Mouse (Mus musculus) c-Kit-negative CD71-positive TER-119-positive erythroid progenitor cells, embryonic 14.5 days (primary cell): ENCODE results near the gene Ndufb2.

Experiments used
- DNase-seq: peaks from one replicate; pipeline ENCODE4 v3.0.0-alpha.2; 2013; ENCODE audit warnings: low read depth, low spot score

Gene Ndufb2

DNA sequence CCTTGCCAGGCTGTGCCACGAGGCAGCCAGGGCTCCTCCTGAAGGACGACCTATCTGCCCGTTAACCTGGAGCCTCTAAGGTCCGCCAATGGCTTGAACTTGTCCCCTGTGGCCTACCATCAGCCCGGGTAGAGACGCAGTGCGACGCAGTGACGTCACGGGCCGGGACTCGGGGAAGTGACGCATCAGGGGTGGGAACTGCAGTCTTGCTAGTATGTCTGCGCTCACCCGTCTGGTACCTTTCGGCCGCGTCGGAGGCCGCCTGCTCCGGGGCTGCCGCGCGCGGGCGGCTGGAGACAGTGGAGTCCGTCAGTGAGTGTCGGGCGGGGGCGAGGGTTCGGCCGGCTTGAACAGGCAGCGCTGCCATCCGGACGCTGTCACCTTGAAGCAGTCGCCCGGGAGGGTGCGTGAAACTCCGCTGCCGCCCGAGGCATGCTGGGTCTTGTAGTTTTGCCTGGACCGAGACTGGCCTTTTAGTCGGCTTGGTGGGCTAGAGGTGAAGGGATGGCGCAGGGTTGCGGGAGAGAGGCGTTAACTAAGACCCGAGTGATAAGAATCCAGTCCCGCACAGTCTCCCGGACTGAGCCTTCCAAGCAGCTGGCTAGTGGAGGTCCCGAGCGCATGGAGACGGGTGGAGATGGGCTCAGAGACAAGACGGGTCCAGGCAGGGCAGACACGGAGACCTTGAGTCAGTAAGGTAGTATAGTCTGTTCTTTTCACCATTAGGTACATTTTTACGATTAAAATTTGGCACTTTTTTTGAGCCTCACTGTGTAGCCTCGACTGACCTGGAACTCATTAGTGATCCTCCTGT lies at the start of gene Ndufb2:
Gene Ndufb2 (plus strand): TSS at position 174 of the 814 bp plus-strand sequence.
- DNase-seq: peak; percentile 85

DNA sequence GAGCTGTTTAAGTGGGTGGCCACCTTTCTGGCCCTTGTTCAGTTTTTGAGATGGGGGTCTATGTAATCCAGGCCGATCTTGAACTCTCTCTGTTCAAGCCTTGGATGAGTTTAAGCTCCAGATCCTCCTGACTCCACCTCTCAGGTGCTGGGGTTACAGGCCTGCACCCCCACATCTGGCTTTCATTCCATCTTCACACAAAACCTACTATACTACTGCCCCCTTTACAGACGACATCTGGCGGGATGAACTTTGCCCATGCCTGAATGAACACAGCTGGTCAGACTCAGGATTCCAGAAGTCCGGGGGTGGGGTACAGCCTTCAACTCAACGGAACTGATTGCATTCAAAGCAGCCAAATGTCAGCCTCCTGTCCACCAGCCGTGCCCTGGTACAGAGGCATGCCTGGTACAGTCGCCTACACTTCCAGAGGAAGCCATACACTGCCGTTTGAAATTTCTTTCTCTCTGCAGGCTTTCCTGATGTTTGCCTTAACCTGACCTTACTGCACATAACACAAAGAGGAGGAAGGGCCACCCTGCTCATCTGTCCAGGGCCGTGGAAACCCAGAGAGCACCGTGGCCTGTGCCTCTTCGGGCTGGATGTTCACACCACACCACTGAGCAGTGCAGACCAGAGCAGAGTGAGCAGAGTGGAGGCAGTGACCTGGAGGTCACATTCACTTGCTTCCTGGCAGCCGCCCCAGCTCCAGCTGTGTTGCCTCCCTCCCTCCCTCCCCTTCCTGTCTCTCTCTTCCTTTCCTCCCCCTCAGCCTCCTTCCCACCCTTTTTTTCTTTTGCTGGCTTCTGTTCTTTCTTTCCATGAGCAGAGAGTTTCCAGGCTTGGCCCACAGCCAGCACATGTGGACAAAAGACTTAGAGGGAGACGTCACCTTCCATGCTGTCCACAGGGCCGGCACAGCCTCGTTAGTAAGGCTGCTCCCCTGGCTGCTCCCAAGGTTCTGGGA lies 49.5 kb upstream of the Ndufb2 start:
- no peak for DNase-seq

DNA sequence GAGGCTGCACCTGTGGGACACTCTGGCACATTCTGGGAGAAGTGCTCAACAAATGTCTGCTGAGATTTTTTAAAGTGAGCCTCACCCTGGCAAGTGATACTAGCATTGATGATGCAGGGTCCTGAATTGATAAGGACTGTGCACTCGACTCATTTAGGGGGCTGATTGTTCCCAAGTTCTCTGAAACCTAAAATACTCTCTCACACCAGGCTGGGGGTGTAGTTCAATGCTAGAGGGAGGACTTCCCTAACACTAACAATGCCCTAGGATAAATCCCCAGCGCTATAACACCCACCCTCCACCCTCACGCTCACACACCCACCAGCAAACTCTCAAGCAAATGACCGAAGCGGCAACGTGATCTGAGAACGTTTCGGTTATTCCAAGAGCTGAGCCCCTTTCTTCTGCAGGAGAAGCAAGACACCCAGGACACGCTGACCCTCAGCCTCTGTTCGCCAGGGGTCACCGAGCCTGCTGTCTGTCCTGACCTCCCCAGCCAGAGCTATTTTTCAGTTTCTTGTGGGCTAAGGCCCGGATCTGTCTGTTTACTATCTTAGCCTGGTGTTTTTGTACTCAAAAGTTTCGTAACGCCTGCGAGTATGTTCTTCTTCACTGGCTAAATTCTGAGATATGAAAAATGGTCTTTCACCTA lies 48.5 kb upstream of the Ndufb2 start:
- no peak for DNase-seq

DNA sequence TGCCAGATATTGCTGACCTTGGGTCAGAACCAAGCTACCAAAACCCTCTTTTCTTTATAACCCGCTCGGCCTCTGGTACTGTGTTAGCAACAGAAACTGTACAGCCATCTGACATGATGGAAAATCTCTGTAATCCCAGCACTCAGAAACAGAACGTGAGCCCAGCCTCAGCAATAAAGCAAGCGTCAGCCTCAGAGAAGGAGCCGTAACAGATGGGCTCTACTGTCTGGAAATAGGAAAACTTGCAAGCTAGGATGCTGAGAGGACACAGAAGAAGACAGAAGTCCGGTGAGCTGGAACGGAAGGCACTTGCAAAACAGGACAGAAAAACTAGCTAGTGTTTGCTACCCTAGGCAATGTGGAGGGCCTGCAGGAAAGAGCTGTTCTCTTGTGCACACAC lies 46.9 kb upstream of the Ndufb2 start:
- no peak for DNase-seq

DNA sequence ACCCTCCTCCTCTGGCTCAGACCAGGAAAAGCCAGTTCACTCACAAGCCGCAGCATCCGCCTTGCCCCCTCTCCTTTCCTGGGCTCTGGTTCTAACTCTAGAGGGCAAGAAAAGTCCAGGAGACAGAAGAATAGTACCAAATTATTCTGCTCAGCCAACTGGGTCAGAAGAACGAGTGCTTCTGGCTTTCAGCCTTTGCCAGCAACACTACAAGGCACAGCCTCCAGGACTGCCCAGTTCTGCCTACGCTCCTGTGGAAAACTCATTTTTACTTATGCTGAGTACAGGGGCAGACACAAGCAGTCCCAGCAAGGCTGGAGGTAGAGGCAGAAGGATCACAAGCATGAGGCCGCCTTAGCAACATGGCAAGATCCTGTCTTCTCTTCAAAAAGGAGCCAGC lies 44.3 kb upstream of the Ndufb2 start:
- DNase-seq: no peak

DNA sequence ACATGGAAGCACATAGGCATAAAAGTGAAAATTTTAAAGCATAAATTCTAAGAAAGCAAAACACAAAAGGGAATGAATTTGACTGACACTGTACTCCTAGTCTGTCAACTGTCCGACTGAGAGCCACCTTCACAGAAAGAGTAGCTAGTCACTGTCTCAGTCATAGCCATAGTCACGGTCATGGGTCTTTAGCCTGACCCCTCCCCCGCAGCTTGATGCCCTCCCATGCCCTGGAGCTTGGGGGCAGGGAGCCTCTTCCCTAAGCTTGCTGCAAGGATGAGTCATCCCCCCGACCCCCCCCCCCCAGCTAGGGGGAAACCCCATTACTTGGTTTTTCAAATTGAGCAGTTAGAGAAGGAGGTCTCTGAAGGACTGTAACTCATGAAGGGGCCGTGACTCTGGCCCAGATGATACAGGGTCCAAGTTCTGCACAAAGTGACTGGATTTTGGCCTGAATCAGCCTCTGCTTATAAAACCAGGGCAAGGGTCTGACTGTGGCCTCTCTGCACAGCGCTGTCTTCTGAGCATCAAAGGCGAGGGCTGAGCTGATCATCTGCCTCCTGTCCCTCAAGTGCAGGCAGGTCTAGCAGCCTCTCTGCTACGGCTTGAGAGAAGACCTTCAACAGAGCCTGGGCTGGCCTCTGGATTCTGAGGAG lies 40.3 kb upstream of the Ndufb2 start:
- no peak for DNase-seq

DNA sequence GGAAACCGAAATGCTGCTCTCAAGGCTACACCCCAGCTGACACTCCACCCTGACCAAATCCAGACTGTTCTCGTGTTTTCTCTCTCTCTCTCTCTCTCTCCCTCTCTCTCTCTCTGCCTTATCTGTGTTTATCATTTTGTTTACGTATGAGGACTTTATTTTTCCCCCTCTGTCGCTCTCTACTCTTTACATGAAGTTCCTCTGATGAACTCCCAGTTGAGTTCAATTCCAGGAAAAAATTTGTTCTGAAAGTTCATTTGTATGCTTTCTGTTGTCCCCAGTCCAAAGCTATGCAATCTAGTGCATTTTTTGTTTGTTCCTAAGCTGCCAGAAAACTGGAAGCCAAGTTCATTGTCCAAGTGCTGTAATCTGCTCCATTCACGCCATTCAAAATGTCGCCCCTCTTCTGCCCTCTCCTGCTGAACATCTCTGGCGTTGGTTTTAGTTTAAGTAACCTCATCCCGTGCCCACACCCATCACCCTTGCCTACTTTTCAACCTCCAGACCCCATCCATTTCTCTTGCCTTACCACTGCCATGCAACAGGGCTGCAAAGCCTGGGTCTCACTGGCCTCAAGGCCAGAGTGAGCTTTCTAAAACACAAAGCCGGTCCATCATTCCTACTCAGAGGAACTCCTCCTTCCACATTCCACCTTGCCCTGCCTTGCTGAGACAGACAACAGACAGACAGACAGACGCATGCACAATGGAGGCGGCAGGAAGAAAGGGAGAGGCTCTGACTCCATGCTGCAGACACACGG lies 37.3 kb upstream of the Ndufb2 start:
- DNase-seq: no peak

DNA sequence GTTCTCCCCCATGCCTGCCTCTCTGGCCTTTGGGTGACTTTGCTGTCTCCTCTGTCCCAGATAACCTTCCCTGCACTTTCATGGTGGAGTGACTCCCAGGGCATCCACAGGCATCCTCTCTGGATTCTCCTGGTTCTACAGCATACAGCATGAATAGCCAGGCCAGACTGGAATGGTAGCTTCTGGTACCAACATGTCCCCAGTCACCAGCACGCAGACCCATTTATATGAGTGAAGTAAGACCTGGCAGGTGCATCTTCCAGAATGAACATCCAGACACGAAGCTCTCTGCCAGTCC lies 36.8 kb upstream of the Ndufb2 start:
- DNase-seq: no peak

DNA sequence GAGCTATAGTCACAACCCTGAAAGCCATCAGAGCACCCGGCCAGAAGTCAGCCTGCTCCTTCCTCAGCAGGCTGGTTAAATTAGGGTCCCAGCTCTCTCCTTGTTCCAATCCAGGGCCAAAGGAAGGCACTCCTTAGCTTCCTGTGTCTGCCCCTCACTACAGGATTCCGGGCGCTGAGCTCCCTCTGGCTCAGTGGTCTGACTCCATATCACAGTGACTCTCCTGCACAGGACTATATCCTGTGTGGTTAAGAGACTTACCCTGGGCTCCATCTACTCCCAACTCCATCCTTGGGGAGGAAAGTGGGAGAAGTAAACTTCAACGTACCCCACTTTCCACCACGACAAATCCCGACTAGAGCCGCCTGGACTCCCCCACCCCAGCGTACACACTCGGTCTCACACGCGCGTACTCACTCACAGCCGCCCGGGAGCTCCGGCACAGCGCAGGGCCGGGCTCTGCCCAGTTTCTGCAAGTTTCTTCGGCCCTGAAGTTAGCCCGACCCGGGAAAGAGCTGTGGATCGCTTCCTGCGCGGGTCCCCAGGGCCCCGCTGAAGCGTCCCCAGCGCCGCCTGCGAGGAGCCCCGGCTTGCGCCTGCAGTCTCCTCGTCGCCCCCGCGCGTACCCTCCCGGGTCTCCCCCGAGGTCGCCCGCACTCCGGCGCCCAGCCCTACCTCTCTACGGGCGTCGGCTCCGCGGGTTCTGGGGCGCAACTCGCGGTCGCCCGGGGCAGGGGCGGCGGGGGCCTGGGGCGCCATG lies 35.3 kb upstream of the Ndufb2 start:
- no peak for DNase-seq

DNA sequence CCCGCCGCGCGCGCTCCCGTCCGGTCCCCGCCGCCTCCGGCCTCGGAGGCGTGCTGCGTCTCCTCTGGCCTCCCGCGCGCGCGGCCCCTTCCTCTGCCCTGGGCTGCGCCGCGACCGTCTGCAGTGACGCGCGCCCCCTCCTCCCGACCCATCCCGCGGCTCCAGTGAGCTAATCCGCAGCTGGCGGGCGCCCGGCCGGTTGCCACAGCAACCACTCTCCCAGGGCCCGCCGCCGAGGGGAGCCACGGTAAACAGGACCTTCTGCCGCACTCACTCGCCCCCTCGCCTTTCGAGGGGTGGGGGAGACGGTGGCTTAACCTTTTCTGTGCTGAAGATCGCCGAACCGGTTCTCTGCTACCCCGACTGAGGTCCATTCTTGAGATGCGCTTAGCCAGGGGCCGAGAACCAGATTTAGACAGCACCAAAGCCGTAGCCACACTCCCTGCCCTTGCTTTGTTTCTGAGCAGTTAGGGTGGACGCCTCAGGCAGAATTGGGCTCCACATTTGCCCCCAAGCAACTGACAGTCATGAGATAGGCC lies 34.6 kb upstream of the Ndufb2 start, which contains the start of gene Dennd2a:
Gene Dennd2a (minus strand): TSS at position 145 of the 539 bp plus-strand sequence.
- DNase-seq: no peak

DNA sequence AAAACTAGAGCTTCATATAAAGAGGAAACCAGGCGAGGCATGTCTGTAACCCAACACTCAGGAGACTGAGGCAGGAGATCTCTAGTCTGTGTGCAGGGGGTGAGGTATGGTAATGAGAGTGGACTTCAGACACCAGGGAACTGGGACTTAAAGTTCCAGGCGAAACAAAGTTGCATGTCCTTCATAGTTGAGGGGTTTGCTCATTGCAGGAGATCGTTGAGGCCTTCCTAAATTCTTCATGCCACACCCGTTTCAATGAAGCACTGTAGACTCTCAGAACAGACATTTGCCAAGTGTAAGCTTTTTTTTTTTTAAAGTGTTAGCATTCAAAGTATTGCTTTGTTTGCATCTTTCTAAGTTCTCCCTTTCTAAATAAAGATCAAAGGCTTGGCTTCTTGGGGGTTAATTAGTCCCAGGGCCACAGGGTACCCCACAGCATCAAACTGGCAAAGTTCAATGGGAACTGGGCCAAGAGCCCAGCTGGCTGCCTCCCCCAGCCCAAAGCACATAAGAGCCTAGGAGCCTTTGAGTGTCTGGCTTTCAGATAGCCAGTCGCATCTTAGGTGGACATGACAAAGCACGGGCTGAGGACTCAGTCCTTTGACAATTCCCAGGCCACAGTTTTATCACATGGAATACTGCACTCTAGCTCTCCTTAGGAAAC lies 33.0 kb upstream of the Ndufb2 start:
- DNase-seq: no peak

DNA sequence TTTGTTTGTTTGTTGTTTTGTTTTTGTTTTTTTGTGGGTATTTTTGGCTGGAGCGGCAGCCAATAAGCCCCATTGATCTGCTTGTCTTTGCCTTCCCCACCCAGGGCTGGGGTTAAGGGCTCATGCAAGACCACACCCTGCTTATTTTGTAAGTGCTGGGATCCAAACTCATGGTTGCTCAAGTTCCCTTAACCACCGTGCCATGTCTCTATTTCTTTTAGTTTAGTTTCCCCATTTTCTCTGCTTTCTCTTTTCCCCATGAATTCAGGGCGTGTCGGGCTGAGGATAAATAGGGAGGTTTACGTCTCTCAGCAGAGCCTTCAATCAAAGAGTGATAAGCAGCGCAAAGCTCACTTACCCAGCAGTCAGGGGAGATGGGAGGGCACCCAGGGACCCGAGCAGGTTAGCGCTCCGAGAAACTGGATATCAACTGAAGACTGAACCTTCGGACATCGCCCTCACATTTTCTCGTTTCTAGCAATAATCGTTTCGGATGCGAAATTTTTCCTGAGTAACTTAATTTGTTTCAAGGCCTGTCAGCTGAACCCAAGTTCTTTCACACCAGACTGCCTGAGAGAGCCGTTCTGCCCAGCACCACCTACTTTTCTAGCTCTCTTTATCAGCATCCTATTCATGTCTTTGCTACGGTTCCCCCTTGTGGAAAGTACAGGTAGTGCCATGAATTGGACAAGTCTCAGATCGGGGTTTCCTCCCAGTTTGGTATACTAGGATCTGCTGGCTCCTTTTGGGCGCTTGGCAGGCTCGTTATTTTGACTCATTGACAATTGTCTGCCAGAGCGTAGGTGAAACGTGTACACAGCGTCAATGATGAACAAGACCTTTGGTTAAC lies 30.0 kb upstream of the Ndufb2 start:
- peak; percentile 63 for DNase-seq

DNA sequence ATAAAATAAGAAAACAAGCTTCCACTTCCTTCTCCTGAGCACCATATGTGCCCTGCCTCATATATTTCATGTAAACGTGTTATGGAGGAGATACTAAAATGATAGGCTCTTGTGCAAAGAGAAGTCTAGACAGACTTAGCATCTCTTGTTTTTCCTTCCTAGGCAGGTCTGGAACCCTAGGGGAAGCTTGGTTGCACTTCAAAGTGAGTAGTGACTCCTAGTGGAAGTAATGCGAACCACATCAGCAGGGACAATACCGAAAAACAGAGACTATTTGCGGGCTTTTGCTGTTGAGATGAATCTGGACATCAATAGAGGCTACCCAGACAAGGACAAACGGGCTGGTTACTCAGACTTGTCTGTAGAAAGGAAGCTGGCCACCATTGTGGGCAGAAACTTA lies 24.8 kb upstream of the Ndufb2 start:
- no peak for DNase-seq

DNA sequence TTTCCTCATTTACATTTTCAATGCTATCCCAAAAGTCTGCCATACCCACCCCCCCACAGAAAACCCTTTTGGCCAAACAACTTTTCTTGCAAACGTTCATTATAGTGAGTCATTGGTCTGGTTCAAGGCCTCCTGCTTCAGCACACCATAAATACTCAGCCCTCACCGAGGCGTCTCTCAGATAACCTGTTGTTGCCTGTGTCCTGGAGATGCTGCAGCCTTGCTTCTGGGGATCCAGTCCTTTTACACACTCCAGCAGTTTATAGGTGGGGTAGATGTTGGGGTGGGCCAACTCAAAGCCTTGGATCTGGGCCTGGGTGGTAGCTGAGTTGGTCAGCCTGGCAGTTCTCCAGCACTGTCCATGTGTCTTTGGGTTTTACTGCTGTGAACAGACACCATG lies 21.9 kb upstream of the Ndufb2 start:
- no peak for DNase-seq

DNA sequence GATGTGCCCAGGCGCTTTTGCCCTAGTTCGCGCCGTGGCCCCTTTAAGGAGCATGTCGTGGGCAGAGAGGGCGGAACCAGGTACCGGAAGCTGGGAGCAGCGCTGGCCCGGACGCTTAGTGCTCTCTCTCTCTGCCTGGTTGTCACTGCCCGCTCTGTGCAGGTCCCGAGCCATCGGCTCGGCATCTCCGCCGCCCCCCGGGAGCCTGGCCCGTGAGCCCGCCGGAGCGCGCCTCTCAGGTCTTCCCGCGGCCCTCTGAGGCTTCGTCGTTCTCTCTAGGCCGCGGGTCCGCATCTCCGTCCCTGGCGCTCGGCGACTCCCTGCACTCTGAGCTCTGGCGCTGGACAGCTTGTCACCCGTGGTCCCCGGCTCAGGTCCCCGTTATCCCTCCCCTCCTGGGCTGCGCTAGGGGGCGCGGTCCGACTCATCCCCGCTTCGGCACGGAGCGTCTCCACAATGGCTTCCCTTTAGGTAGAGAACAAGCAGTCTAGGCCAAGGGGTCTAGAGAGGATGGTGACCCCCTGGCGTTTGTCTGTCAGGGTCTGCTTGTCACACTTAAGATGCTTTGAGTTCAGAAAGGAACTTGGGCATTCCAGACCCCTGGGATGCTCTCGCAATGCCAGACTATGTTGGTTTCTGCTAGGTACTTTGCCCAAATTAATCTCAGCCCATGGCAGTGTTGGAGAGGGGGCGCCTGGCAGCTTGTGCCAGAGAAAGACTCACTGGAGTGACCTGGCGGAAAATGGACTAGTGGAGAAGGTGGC lies 18.4 kb upstream of the Ndufb2 start, which contains the start of gene Adck2:
Gene Adck2 (plus strand): TSS at position 83 of the 764 bp plus-strand sequence.
- DNase-seq: peak; percentile 52

DNA sequence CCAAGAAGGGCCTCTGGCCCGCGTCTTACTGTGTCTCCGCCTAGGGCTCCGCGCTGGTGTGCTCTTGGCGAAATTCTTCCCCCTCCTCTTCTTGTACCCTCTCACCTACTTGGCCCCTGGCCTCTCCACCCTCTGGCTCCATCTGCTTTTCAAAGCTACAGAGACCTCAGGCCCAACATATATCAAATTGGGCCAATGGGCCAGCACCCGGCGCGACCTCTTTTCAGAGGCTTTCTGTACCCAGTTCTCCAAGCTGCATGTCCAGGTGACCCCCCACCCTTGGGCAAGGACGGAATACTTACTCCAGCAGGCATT lies 17.9 kb upstream of the Ndufb2 start:
- no peak for DNase-seq

DNA sequence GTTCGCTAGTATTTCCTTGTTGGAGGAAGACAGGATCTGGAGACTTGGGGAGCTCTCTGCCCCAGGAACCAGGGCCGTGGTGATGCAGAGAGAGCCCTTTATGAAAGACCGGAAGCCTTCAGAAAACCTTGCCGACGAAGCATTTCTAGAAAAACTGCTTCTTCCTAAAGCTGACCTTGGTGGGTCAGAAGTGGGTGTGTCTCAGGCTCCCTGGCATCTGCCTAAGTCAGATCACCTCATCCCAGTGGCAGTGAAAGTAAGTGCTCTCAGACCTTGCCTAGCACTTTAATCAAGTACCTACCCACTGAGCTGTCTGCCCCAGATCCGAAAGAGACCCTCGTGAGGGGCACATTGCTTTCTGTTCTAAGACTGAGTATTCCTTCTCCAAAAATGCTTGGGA lies 17.4 kb upstream of the Ndufb2 start:
- DNase-seq: no peak

DNA sequence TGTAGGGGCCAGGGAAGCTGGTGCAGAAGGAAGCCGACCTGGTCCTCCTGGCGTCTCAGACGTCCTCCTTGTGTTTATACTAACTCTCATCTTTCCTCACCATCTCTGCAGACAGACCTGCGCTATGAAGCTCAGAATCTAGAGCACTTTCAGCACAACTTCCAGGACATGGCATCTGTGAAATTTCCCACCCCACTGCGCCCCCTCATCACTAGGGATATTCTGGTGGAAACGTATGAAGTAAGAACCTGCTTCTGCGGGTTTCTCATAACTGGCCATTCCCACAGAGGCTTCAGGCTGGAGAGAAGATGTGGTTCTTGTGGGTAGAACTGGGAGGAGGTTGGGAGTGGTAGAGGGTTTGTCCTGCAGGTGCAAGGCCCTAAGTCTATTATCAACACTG lies 12.8 kb upstream of the Ndufb2 start:
- DNase-seq: no peak
